Mouse (Mus musculus) liver, adult 2 months (tissue): ENCODE data around the gene Fam117b. TPM values are rescaled to one million over a fixed set of nuclear protein-coding genes. Genes with fewer than 3 reads are reported as not detected.

Source experiments
- DNase-seq: peaks from one replicate; pipeline ENCODE4 v3.0.0-alpha.2; 2011; ENCODE audit warnings: low read depth, low spot score; ENCODE audit errors: extremely low read depth
- H3K27ac ChIP-seq: fragments of 200-500 bp; replicated peaks from 2 replicates; pipeline ENCODE4 v1.5.1; 2012; ENCODE audit warnings: low read depth, mild to moderate bottlenecking, control low read depth, inconsistent platforms, low read length; ENCODE audit not compliant: insufficient read depth
- H3K27me3 ChIP-seq: fragments of 200-500 bp; 2 replicates; pipeline ENCODE4 v1.6.1; 2012; ENCODE audit warnings: mild to moderate bottlenecking, moderate library complexity, low read length, inconsistent platforms; ENCODE audit not compliant: control insufficient read depth, insufficient read depth
- H3K36me3 ChIP-seq: fragments of 200-500 bp; 2 replicates; pipeline ENCODE4 v1.6.1; 2012; ENCODE audit warnings: low read length, inconsistent platforms; ENCODE audit not compliant: control insufficient read depth, insufficient read depth
- H3K4me1 ChIP-seq: fragments of 200-500 bp; 2 replicates; pipeline ENCODE4 v1.6.1; 2011; ENCODE audit warnings: low read length; ENCODE audit not compliant: control insufficient read depth, insufficient read depth
- H3K4me3 ChIP-seq: fragments of 200-500 bp; 2 replicates; pipeline ENCODE4 v1.5.1; 2011; ENCODE audit warnings: low read depth, mild to moderate bottlenecking, control low read depth, low read length, moderate library complexity; ENCODE audit not compliant: insufficient read depth
- H3K79me2 ChIP-seq: fragments of 200-500 bp; 2 replicates; pipeline ENCODE4 v1.6.1; 2012; ENCODE audit warnings: inconsistent platforms, mild to moderate bottlenecking, low read length, moderate library complexity; ENCODE audit not compliant: control insufficient read depth, insufficient read depth
- H3K9ac ChIP-seq: fragments of 200-500 bp; 2 replicates; pipeline ENCODE4 v1.6.1; 2012; ENCODE audit warnings: low read depth, mild to moderate bottlenecking, control low read depth, inconsistent platforms, low read length
- CTCF ChIP-seq: fragments of 200-500 bp; IDR thresholded peaks from 2 replicates; pipeline ENCODE4 v1.5.1; 2011; ENCODE audit warnings: low read depth, low read length, control low read depth
- POLR2A ChIP-seq: fragments of 200-500 bp; IDR thresholded peaks from 2 replicates; pipeline ENCODE4 v1.6.1; 2011; ENCODE audit warnings: low read length, control low read depth; ENCODE audit not compliant: insufficient read depth; ENCODE audit errors: extremely low read depth
- WGBS: fragments of 180-500 bp; shearing (Covaris S2); methylation state at CpG from one replicate; pipeline ENCODE4 v1.1.7; 2018; 5-methylcytosine and 5-hydroxymethylcytosine counted together
- polyA plus RNA-seq: library from polyadenylated mRNA; depleted of rRNA; stranded (reverse); fragments of >200 nt; gene quantifications from 2 replicates; pipeline ENCODE4 v1.2.3, GENCODE M21; 2012
- total RNA-seq: library from RNA; depleted of rRNA; stranded (reverse); fragments of >200 nt; gene quantifications from 2 replicates; pipeline ENCODE4 v1.2.3, GENCODE M21; 2014

Fam117b gene
- total and polyA plus RNA-seq, 2 experiments = 2.0 to 3.7 TPM

DNA sequence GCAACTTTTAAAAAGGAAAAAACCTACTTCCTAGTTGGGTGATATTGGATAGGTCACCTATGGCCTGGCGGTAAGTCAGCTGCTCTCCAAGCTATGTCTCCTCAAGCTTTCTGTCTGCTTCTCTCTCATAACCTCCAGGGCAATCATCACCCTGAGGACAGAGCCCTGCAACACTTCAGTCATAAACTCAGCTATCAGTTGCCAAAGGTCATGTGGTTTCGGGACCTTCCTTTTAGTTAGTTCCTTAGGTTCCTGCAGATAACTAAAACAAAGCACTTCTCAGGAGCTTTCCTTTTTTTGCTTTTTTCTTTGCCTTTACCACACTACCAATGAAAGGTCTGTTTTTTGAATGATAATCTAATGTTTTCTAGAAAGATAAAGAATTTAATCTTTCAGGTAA is 13.1 kb upstream of the Fam117b start:
- TF ChIP-seq POLR2A (no peak), CTCF (no peak)
- peaks cover 4% of the 10 kb centered on the region; the same call in 1 of the 2 replicates for H3K4me1 ChIP-seq
- H3K27me3 ChIP-seq = no peaks in the 10 kb centered on the region
- no peaks in the 10 kb centered on the region for H3K36me3 ChIP-seq
- H3K4me3 ChIP-seq = no peak overlapping the region
- 78% methylated on average over 2 of the region's 2 CpGs for WGBS
- H3K27ac ChIP-seq = peak overlapping the region; percentile 32; the same call in 1 of the 2 replicates
- DNase-seq = no peak
- H3K79me2 ChIP-seq = no peaks in the 10 kb centered on the region
- H3K9ac ChIP-seq = no peak overlapping the region

DNA sequence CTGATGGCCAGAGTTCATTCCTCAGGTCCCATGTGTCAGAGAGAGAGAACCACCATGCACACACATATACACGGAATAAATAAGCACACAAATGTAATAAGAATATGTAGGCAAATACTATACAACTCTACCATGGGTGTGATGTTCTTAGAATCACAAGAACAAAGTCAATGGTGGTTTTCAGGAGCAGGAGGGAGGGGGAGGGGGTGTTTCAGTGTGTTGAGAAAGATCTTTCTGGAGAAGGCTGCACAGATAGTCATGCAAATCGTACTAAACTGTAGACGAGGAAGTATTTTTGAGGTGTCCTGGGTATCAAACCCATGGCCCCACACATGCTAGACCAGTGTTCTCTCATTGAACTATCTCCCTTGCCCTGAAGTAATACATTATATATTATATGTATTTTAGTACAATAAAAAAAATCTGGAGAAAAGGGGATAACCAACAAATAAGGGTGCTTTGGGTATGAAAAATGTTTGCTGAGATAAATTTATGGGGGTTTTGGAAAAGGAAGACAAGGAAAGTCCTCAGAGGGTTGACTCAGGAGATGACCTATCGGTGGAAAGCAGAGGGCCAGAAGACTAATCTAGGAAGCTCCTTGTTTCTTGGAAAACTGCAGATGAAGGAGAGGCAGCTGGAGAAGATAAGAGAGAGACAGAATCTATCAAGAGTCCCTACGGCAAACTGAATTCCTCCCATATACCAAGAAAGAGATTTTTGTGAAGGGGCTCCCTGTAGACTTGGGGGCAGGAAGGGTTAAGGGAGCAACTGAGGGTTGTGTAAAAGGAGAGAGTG is 11.5 kb upstream of the Fam117b start:
- H3K27me3 ChIP-seq = no peaks in the 10 kb centered on the region
- no peak for TF ChIP-seq POLR2A
- TF ChIP-seq CTCF = no peak
- no peak overlapping the region for H3K4me3 ChIP-seq
- no peak for DNase-seq
- peak overlapping the region; percentile 49; the same call in 1 of the 2 replicates for H3K27ac ChIP-seq
- WGBS = 93% methylated on average over 5 of the region's 5 CpGs
- H3K4me1 ChIP-seq = peaks cover 4% of the 10 kb centered on the region; the same call in 1 of the 2 replicates
- no peaks in the 10 kb centered on the region for H3K79me2 ChIP-seq
- no peak overlapping the region for H3K9ac ChIP-seq
- no peaks in the 10 kb centered on the region for H3K36me3 ChIP-seq

DNA sequence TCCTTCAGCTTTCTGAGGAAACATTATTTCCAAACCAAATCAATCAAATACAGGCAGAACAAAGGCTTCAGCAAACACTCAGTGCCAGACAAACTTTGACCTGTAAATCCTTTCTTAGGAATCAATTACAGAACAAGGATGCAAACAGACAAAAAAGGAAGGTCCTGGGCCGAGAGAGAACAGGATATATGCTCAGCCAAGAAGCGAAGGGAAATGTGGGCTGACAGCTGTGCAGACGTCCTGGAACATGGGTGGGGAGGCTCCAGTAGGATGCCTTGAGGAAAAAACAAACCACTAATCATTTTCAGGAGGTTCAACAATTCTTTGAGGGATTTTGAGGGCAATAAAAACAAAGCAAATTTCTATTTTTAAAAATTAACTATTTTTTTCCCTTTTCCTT is 10.2 kb upstream of the Fam117b start:
- Histone ChIP-seq H3K27ac (no peak overlapping the region), H3K4me1 (peaks cover 4% of the 10 kb centered on the region; the same call in 1 of the 2 replicates), H3K27me3 (no peaks in the 10 kb centered on the region), H3K9ac (no peak overlapping the region), H3K4me3 (no peak overlapping the region), H3K36me3 (no peaks in the 10 kb centered on the region), H3K79me2 (no peaks in the 10 kb centered on the region)
- TF ChIP-seq POLR2A (no peak), CTCF (no peak)
- DNase-seq = peak; percentile 24
- 40% methylated on average over 3 of the region's 3 CpGs for WGBS

DNA sequence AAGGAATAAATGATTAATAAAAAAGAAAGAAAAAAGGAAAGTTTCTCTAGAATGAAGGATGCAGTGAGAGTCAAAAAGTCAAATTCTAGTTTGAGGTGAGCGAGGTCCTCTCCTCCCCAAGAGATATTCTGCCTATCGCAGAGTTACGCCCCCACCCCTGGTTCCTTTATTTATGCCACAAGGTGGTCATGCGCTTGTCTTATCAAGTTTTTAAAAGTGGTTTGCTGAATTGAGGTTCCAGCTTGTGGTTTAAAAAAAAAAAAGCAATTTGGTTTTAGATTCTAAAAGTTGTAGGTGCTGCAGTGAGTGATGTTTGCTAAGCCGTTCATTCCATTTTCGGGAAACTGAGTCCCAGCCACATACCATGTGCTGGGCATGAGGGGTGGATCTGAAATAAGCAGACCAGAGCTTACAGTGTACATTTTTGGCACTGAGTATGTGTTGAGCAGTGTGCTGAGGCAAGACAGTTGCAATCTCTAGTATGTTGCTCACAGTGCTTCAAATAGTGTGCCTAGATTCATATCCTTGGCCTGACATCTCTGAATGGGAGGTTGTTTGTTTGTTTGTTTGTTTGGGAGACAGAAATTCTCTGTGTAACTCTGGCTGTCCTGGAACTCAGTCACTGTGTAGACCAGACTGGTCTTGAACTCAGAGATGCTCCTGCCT is 8.0 kb upstream of the Fam117b start:
- no peak for DNase-seq
- Histone ChIP-seq H3K4me3 (no peak overlapping the region), H3K79me2 (no peaks in the 10 kb centered on the region), H3K9ac (no peak overlapping the region), H3K27ac (no peak overlapping the region), H3K27me3 (no peaks in the 10 kb centered on the region), H3K4me1 (0 out of 2 replicates have a peak, but pooled peaks cover 2% of the 10 kb centered on the region), H3K36me3 (no peaks in the 10 kb centered on the region)
- TF ChIP-seq CTCF (no peak), POLR2A (no peak)
- WGBS = 94% methylated on average over 6 of the region's 6 CpGs

DNA sequence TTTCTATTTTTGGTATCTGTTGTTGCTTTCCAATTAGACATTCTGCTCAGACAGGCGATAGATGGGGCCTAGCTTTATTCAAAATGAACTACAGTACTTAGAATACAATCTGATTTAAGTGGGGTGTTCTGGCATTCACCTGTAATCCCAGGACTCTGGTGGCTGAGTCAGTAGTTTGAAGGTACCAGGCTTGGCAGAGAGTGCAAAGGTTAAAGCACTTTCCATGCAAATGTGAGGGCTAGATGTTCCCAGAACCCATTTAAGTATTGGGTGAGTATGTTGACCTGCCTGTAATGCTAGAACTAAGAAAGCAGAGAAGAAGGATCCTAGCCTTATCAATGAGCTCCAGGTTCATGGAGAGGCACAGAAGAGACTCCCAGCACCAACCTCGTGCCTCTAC is 6.9 kb upstream of the Fam117b start:
- no peaks in the 10 kb centered on the region for H3K79me2 ChIP-seq
- H3K9ac ChIP-seq = no peak overlapping the region
- WGBS = 88% methylated on average over 2 of the region's 2 CpGs
- H3K36me3 ChIP-seq = no peaks in the 10 kb centered on the region
- no peak overlapping the region for H3K27ac ChIP-seq
- no peak overlapping the region for H3K4me3 ChIP-seq
- TF ChIP-seq CTCF (no peak), POLR2A (no peak)
- DNase-seq = no peak
- 0 out of 2 replicates have a peak, but pooled peaks cover 2% of the 10 kb centered on the region for H3K4me1 ChIP-seq
- H3K27me3 ChIP-seq = no peaks in the 10 kb centered on the region
